Mouse (Mus musculus): ENCODE results near the gene Ints6. TPM values are rescaled to one million over a fixed set of nuclear protein-coding genes. Genes with fewer than 3 reads are reported as not detected.

Ints6 gene
- polyA plus RNA-seq (2017; shearing (Covaris generic)) = 85.0 TPM

GRCm38 (mm10) chr14:62761036-62761881, at the start of gene Ints6:
Gene Ints6, minus strand, starts transcription at chr14:62761169.

DNA sequence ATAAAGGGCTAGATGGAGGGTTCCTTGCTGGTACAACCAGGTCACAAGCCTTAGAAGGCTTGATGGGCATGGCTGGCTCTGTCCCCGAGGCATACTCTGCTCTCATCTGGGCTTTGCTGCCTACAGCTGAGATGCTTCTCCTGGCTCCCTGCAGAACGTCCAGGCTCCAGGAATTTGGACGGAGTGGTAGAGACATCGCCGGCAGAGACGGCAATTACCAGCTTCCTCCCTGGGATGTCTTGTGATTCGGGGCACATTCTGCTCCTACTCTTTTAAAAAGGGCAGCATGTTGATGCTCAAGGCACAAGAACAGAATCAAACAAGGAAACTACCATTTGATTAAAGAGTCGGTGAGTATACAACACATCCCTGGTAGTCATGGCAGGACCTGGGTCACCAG, 97.6 kb downstream of the Ints6 start, which contains the start of gene Serpine3:
Gene Serpine3 (plus strand): TSS at position 301 of the 400 bp plus-strand sequence.

Other genes with a start within 250 kb of the Ints6 start
- not detected for gene Fam124a, start 205.4 kb downstream of the Ints6 start, polyA plus RNA-seq (2017; shearing (Covaris generic))
- gene Gm4131, start 194.2 kb downstream of the Ints6 start, polyA plus RNA-seq (2017; shearing (Covaris generic)) = not detected
- gene Serpine3, start 97.5 kb downstream of the Ints6 start, polyA plus RNA-seq (2017; shearing (Covaris generic)) = not detected
- gene Wdfy2, start 76.5 kb upstream of the Ints6 start, polyA plus RNA-seq (2017; shearing (Covaris generic)) = 21.5 TPM
- gene Defb48, start 223.3 kb upstream of the Ints6 start, polyA plus RNA-seq (2017; shearing (Covaris generic)) = not detected
- not detected for gene Defb47, start 236.9 kb upstream of the Ints6 start, polyA plus RNA-seq (2017; shearing (Covaris generic))